Mouse (Mus musculus): ENCODE data around the gene Fads6. TPM values are rescaled to one million over a fixed set of nuclear protein-coding genes. Genes with fewer than 3 reads are reported as not detected.

Gene Fads6
- total RNA-seq, 4 experiments from 2014 or later = 2.7 to 5.7 (median 4.6) TPM

Small RNAs within 50 kb of the gene (microRNA-seq; reads per million reads assigned to microRNA genes)
- not detected for gene Gm25837

Other genes with a start within 250 kb of the Fads6 start
- 1 to 10 TPM in 2 of 4 experiments, under 1 TPM in 2; 0.29 to 2.9 (median 1.2) TPM for gene Cd300ld3, start 249.3 kb downstream of the Fads6 start, total RNA-seq (2022)
- gene Cd300e, start 235.5 kb downstream of the Fads6 start, total RNA-seq (2022) = under 1 TPM in 1 of 4 experiments, not detected in 3; 0.13 TPM
- under 1 TPM in 2 of 4 experiments, not detected in 2; 0.13 to 0.15 TPM for gene Rab37, start 206.2 kb downstream of the Fads6 start, total RNA-seq (2022)
- gene Cd300lf, start 163.7 kb downstream of the Fads6 start, total RNA-seq (2022) = under 1 TPM in 1 of 4 experiments, not detected in 3; 0.07 TPM
- gene Slc9a3r1, start 134.3 kb downstream of the Fads6 start, total RNA-seq (2022) = 1 to 10 TPM; 1.3 to 2.0 (median 1.5) TPM
- gene Tmem104, start 110.2 kb downstream of the Fads6 start, total RNA-seq (2022) = 1 to 10 TPM; 4.3 to 7.2 (median 6.3) TPM
- gene Nat9, start 109.8 kb downstream of the Fads6 start, total RNA-seq (2022) = 10 to 100 TPM; 13.3 to 16.6 (median 15.8) TPM
- under 1 TPM; 0.05 to 0.16 (median 0.14) TPM for gene Grin2c, start 30.4 kb downstream of the Fads6 start, total RNA-seq (2022)
- gene Fdxr, start 20.6 kb downstream of the Fads6 start, total RNA-seq (2022) = 1 to 10 TPM; 2.4 to 4.1 (median 2.7) TPM
- not detected for gene Otop2, start 9.5 kb upstream of the Fads6 start, total RNA-seq (2022)
- under 1 TPM; 0.15 to 0.34 (median 0.24) TPM for gene Ush1g, start 24.4 kb upstream of the Fads6 start, total RNA-seq (2022)
- gene Otop3, start 37.1 kb upstream of the Fads6 start, total RNA-seq (2022) = not detected
- 1 to 10 TPM in 2 of 4 experiments, under 1 TPM in 2; 0.68 to 2.7 (median 1.2) TPM for gene Hid1, start 70.1 kb upstream of the Fads6 start, total RNA-seq (2022)
- gene Cdr2l, start 84.3 kb upstream of the Fads6 start, total RNA-seq (2022) = 1 to 10 TPM in 3 of 4 experiments, under 1 TPM in 1; 0.77 to 1.6 (median 1.1) TPM
- 10 to 100 TPM; 79.1 to 92.9 (median 87.4) TPM for gene Mrpl58, start 106.1 kb upstream of the Fads6 start, total RNA-seq (2022)
- 100 to 1,000 TPM; 638 to 797 (median 746) TPM for gene Atp5h, start 122.3 kb upstream of the Fads6 start, total RNA-seq (2022)
- gene Kctd2, start 122.5 kb upstream of the Fads6 start, total RNA-seq (2022) = 10 to 100 TPM; 15.0 to 18.5 (median 16.4) TPM
- not detected for gene Trim80, start 142.9 kb upstream of the Fads6 start, total RNA-seq (2022)
- not detected for gene Slc16a5, start 164.8 kb upstream of the Fads6 start, total RNA-seq (2022)
- 1 to 10 TPM; 1.0 to 1.8 (median 1.5) TPM for gene Armc7, start 178.0 kb upstream of the Fads6 start, total RNA-seq (2022)
- 1 to 10 TPM; 5.4 to 7.4 (median 6.6) TPM for gene Nt5c, start 194.2 kb upstream of the Fads6 start, total RNA-seq (2022)
- gene Jpt1, start 216.7 kb upstream of the Fads6 start, total RNA-seq (2022) = 10 to 100 TPM; 64.3 to 70.0 (median 66.3) TPM
- 100 to 1,000 TPM; 138 to 163 (median 141) TPM for gene Sumo2, start 238.6 kb upstream of the Fads6 start, total RNA-seq (2022)

All from gastrocnemius, adult 8-10 months (tissue).